Mouse (Mus musculus): ENCODE results near the gene Fmr1. TPM values are rescaled to one million over a fixed set of nuclear protein-coding genes. Genes with fewer than 3 reads are reported as not detected.
"Not testable (repeated sequence)": the region's sequence is repeated elsewhere in the genome, so short reads cannot be mapped to it uniquely, and the experiment has no call there.

Gene Fmr1
- total RNA-seq (2021): 10 to 100 TPM; 58.0 to 60.1 TPM
- long read RNA-seq, full-length matches to known transcripts: 16 of 31 reads
- long read RNA-seq, partial matches to known transcripts: 6 of 31 reads
- long read RNA-seq, other reads (novel, unspliced or antisense): 9 of 31 reads

- peak; percentile 95 to 96 for DNase-seq (ENCODE audit: low spot score in 2 of 2)
These were observed at the start of gene Fmr1 for GRCm38 (mm10) chrX:68678333-68678740. Fmr1 (plus strand) TSS chrX:68678541.

GRCm38 (mm10) chrX:68641603-68642002, 36.7 kb upstream of the Fmr1 start:
- DNase-seq (ENCODE audit: low spot score in 2 of 2): no peak

GRCm38 (mm10) chrX:68645154-68645919, 33.0 kb upstream of the Fmr1 start:
- DNase-seq (ENCODE audit: low spot score in 2 of 2): peak in 1 of 2 experiments; percentile 32

DNA sequence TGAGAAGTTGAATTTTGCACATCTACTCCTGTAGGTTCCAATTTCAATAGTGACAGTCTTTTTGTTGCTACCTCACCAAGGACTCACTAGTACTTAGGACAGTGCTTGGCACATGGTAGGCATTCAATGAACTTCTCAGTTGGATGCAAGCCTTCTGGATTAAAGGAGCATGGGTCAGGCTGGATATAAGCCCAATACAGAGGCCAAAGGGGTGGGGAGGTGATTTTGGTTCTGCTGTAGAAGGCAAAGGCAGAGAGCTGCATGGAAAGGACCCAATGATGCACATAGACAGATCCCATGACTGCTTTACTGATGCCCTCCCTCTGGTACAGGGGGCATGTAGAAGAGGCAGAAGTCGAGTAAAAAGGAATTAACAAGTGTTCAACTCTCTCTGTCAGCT, 833 bp upstream of the Fmr1 start:
- no peak for DNase-seq (ENCODE audit: low spot score in 2 of 2)

- no peak for DNase-seq (ENCODE audit: low spot score in 2 of 2)
These were observed 610 bp downstream of the Fmr1 start for GRCm38 (mm10) chrX:68678815-68679486.

GRCm38 (mm10) chrX:68684706-68685105, 6.4 kb downstream of the Fmr1 start:
- no peak for DNase-seq (ENCODE audit: low spot score in 2 of 2)

DNA sequence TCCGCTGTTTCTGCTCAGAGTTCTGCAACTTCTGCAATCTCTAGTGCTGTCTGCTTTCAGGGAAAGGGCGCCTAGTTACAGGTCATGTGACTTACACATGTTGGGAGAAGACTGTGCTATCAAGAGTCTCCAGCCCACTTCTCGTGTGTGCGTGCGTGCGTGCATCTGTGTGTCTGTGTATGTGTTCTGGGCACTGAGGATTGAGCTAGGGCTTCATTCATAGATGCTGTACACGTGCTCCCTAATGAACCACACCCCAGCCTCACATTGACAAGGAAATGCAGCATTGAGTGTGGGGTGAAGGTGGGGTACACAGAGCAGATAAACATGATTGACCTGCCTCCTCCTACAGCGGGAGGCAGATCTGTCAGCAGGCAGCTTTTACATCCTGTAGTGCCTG, 13.6 kb downstream of the Fmr1 start:
- DNase-seq (ENCODE audit: low spot score in 2 of 2): not testable (repeated sequence)

DNA sequence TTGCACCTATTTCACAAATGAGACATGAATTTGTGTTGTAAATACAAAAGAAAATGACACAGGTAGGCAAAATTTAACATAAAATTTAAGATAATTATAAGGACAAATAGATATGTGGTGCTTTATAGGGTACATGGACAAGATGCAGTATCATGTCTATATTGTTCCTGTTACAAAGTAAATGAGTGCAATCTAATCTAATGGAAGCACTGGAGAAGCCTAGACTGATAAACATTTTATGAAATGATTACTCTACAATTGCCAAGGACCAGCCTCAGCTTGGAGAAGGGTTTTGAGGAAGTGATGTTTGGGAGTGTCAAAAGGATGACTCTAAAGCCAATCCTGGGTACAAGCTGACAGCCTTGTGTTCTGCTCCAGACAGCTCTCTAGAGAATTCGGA, 58.6 kb downstream of the Fmr1 start:
- no peak for DNase-seq (ENCODE audit: low spot score in 2 of 2)

DNA sequence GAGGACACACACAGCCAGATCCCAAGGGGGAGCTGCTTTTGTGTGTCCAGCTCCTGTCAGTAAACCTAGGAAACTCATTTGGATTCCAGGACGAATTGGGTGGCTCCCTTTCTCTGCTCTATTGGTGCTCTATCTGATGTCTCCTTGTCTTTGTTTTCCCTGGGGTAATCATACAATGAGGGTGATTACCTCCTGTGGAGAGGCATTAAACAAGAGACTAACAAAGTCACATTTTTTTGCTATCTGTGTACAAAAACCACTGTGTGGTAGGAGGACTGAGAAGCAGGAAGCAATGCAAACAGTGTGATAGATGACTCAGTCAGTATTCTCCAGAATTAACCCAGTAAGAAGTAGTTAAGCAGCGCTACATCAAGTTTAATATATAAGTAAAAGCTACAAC, 61.7 kb downstream of the Fmr1 start:
- DNase-seq (ENCODE audit: low spot score in 2 of 2): no peak

- no peak for DNase-seq (ENCODE audit: low spot score in 2 of 2)
These were observed 83.3 kb downstream of the Fmr1 start, which contains the start of gene Fmr1nb for GRCm38 (mm10) chrX:68761606-68762005. Fmr1nb (plus strand) TSS chrX:68761839.

Other genes starting within 250 kb of the Fmr1 start
- under 1 TPM in 1 of 2 experiments, not detected in 1; 0.58 TPM for gene Fmr1nb, start 83.3 kb downstream of the Fmr1 start, total RNA-seq (2021)
- under 1 TPM; 0.47 to 0.89 TPM for gene Gm14698, start 142.6 kb downstream of the Fmr1 start, total RNA-seq (2021)
- not detected for gene Gm6812, start 214.5 kb downstream of the Fmr1 start, total RNA-seq (2021)

Data from layer of hippocampus, postnatal 10 days (tissue).